Mouse (Mus musculus) activated CD4-positive, CD25-positive, alpha-beta regulatory T cell, adult 9 weeks (primary cell): Measurements from ENCODE around the gene Olfr986. TPM values are rescaled to one million over a fixed set of nuclear protein-coding genes. Genes with fewer than 3 reads are reported as not detected.

Source experiments
- polyA plus RNA-seq: library from polyadenylated mRNA; unstranded; fragments of 100-300 nt; shearing (Covaris generic); gene quantifications from one replicate; pipeline ENCODE4 v1.2.1, GENCODE M21; 2017

Olfr986 gene
- not detected for polyA plus RNA-seq

GRCm38 (mm10) chr9:40180620-40181019 is at the start of gene Olfr986:
Olfr986 (plus strand) TSS chr9:40180920.

GRCm38 (mm10) chr9:40192098-40193038 is 11.6 kb downstream of the Olfr986 start, which contains the start of gene Zfp202:
Zfp202 (plus strand) TSS chr9:40192316.

Other genes with a start within 250 kb of the Olfr986 start
- gene Olfr974, start 243.4 kb upstream of the Olfr986 start, polyA plus RNA-seq: not detected
- gene Olfr975, start 228.9 kb upstream of the Olfr986 start, polyA plus RNA-seq: not detected
- gene Olfr976, start 219.8 kb upstream of the Olfr986 start, polyA plus RNA-seq: not detected
- not detected for gene Olfr978, start 188.8 kb upstream of the Olfr986 start, polyA plus RNA-seq
- gene Olfr979, start 177.5 kb upstream of the Olfr986 start, polyA plus RNA-seq: not detected
- not detected for gene Olfr980, start 171.3 kb upstream of the Olfr986 start, polyA plus RNA-seq
- gene Olfr981, start 159.5 kb upstream of the Olfr986 start, polyA plus RNA-seq: not detected
- not detected for gene Olfr982, start 107.1 kb upstream of the Olfr986 start, polyA plus RNA-seq
- gene Olfr983, start 87.3 kb upstream of the Olfr986 start, polyA plus RNA-seq: not detected
- not detected for gene Olfr984, start 66.7 kb upstream of the Olfr986 start, polyA plus RNA-seq
- not detected for gene Olfr985, start 50.7 kb upstream of the Olfr986 start, polyA plus RNA-seq
- not detected for gene Tmem225, start 32.8 kb upstream of the Olfr986 start, polyA plus RNA-seq
- gene Zfp202, start 11.4 kb downstream of the Olfr986 start, polyA plus RNA-seq: 5.3 TPM
- not detected for gene Scn3b, start 88.3 kb downstream of the Olfr986 start, polyA plus RNA-seq